Mouse (Mus musculus) forebrain, embryonic 13.5 days (tissue): ENCODE data around the gene Vwa8. TPM values are rescaled to one million over a fixed set of nuclear protein-coding genes. Genes with fewer than 3 reads are reported as not detected.

ENCODE experiments used
- ATAC-seq: fragments of 200-750 bp; cut with Nextera tagmentation; 2 replicates; pipeline ENCODE4 v1.8.0; 2017
- H3K27ac ChIP-seq: fragments of 300-500 bp; sonication (generic); 2 replicates; pipeline ENCODE4 v1.5.1; 2015; ENCODE audit warnings: inconsistent platforms, mild to moderate bottlenecking, moderate library complexity
- H3K27me3 ChIP-seq: fragments of 300-500 bp; sonication (generic); 2 replicates; pipeline ENCODE4 v1.6.1; 2015; ENCODE audit warnings: mild to moderate bottlenecking, inconsistent platforms
- H3K36me3 ChIP-seq: fragments of 300-500 bp; sonication (generic); 2 replicates; pipeline ENCODE4 v1.6.1; 2015; ENCODE audit warnings: mild to moderate bottlenecking, inconsistent platforms; ENCODE audit not compliant: poor library complexity, severe bottlenecking
- H3K4me1 ChIP-seq: fragments of 300-500 bp; sonication (generic); 2 replicates; pipeline ENCODE4 v1.6.1; 2015; ENCODE audit warnings: inconsistent platforms
- H3K4me2 ChIP-seq: fragments of 300-500 bp; sonication (generic); 2 replicates; pipeline ENCODE4 v1.6.1; 2015; ENCODE audit warnings: inconsistent platforms, mild to moderate bottlenecking, moderate library complexity
- H3K4me3 ChIP-seq: fragments of 300-500 bp; sonication (generic); 2 replicates; pipeline ENCODE4 v1.5.1; 2015; ENCODE audit warnings: mild to moderate bottlenecking, inconsistent platforms
- H3K9ac ChIP-seq: fragments of 300-500 bp; sonication (generic); 2 replicates; pipeline ENCODE4 v1.6.1; 2015; ENCODE audit warnings: mild to moderate bottlenecking, inconsistent platforms
- H3K9me3 ChIP-seq: fragments of 300-500 bp; sonication (generic); replicated peaks from 2 replicates; pipeline ENCODE4 v1.6.1; 2016; ENCODE audit warnings: inconsistent platforms
- WGBS: fragments of 180-500 bp; shearing (Covaris S2); methylation state at CpG from one replicate; pipeline ENCODE4 v1.1.7; 2015; 5-methylcytosine and 5-hydroxymethylcytosine counted together
- polyA plus RNA-seq: library from polyadenylated mRNA; unstranded; fragments of >200 nt; fragmentation: Nextera tagmentation; extraction: Ambion mirVana; gene quantifications from 2 replicates; pipeline ENCODE4 v1.2.1, GENCODE M21; 2015

The Vwa8 gene
- polyA plus RNA-seq, 1 experiment from 2014 or later: 5.2 TPM

- Histone ChIP-seq H3K36me3 (no peaks in the 10 kb centered on the region), H3K4me1 (no peaks in the 10 kb centered on the region), H3K27me3 (no peaks in the 10 kb centered on the region), H3K4me3 (no peak overlapping the region), H3K27ac (no peak overlapping the region), H3K9me3 (no peaks in the 10 kb centered on the region), H3K9ac (no peak overlapping the region), H3K4me2 (no peak overlapping the region)
- 91% methylated on average over 9 of the region's 9 CpGs for WGBS
- no peak for ATAC-seq
These were observed 377.2 kb downstream of the Vwa8 start for GRCm38 (mm10) chr14:79226056-79226455.

GRCm38 (mm10) chr14:79226741-79227140 is 377.9 kb downstream of the Vwa8 start:
- Histone ChIP-seq H3K4me3 (no peak overlapping the region), H3K9me3 (no peaks in the 10 kb centered on the region), H3K4me2 (no peak overlapping the region), H3K9ac (no peak overlapping the region), H3K27ac (no peak overlapping the region), H3K4me1 (no peaks in the 10 kb centered on the region), H3K27me3 (no peaks in the 10 kb centered on the region), H3K36me3 (no peaks in the 10 kb centered on the region)
- ATAC-seq: no peak
- WGBS: 82% methylated on average over 6 of the region's 6 CpGs

GRCm38 (mm10) chr14:79227955-79228354 is 379.1 kb downstream of the Vwa8 start:
- H3K27me3 ChIP-seq: no peaks in the 10 kb centered on the region
- no peaks in the 10 kb centered on the region for H3K36me3 ChIP-seq
- H3K27ac ChIP-seq: no peak overlapping the region
- no peak overlapping the region for H3K4me3 ChIP-seq
- H3K9me3 ChIP-seq: no peaks in the 10 kb centered on the region
- H3K9ac ChIP-seq: no peak overlapping the region
- no peaks in the 10 kb centered on the region for H3K4me1 ChIP-seq
- H3K4me2 ChIP-seq: no peak overlapping the region
- no peak for ATAC-seq
- 89% methylated on average over 4 of the region's 4 CpGs for WGBS

- H3K4me3 ChIP-seq: no peak overlapping the region
- H3K4me1 ChIP-seq: 0 out of 2 replicates have a peak, but pooled peaks cover 3% of the 10 kb centered on the region
- WGBS: 93% methylated on average over 4 of the region's 4 CpGs
- no peaks in the 10 kb centered on the region for H3K36me3 ChIP-seq
- H3K27ac ChIP-seq: no peak overlapping the region
- no peak overlapping the region for H3K9ac ChIP-seq
- no peaks in the 10 kb centered on the region for H3K9me3 ChIP-seq
- no peaks in the 10 kb centered on the region for H3K27me3 ChIP-seq
- no peak overlapping the region for H3K4me2 ChIP-seq
- ATAC-seq: no peak
These were observed 382.8 kb downstream of the Vwa8 start for GRCm38 (mm10) chr14:79231677-79232076.

- H3K36me3 ChIP-seq: no peaks in the 10 kb centered on the region
- WGBS: 92% methylated on average over 5 of the region's 5 CpGs
These were observed 384.8 kb downstream of the Vwa8 start for GRCm38 (mm10) chr14:79233697-79234096.

GRCm38 (mm10) chr14:79234513-79234912 is 385.7 kb downstream of the Vwa8 start:
- no peak overlapping the region for H3K4me3 ChIP-seq
- no peak overlapping the region for H3K27ac ChIP-seq
- 89% methylated on average over 2 of the region's 2 CpGs for WGBS
- no peak for ATAC-seq
- 0 out of 2 replicates have a peak, but pooled peaks cover 3% of the 10 kb centered on the region for H3K4me1 ChIP-seq
- no peaks in the 10 kb centered on the region for H3K27me3 ChIP-seq
- H3K36me3 ChIP-seq: no peaks in the 10 kb centered on the region
- H3K4me2 ChIP-seq: no peak overlapping the region
- no peaks in the 10 kb centered on the region for H3K9me3 ChIP-seq
- H3K9ac ChIP-seq: no peak overlapping the region

More at GRCm38 (mm10) chr14:79233697-79234096, 384.8 kb downstream of the Vwa8 start:
- no peak overlapping the region for H3K4me3 ChIP-seq
- no peaks in the 10 kb centered on the region for H3K9me3 ChIP-seq
- no peak overlapping the region for H3K4me2 ChIP-seq
- no peak overlapping the region for H3K27ac ChIP-seq
- no peak overlapping the region for H3K9ac ChIP-seq
- no peaks in the 10 kb centered on the region for H3K27me3 ChIP-seq
- H3K4me1 ChIP-seq: 0 out of 2 replicates have a peak, but pooled peaks cover 3% of the 10 kb centered on the region
- ATAC-seq: no peak

- WGBS: 63% methylated on average over 5 of the region's 5 CpGs
- ATAC-seq: no peak
- Histone ChIP-seq H3K4me3 (no peak overlapping the region), H3K36me3 (no peaks in the 10 kb centered on the region), H3K27me3 (no peaks in the 10 kb centered on the region), H3K9me3 (peaks cover 2% of the 10 kb centered on the region; the same call in 1 of the 2 replicates), H3K27ac (no peak overlapping the region), H3K4me2 (no peak overlapping the region), H3K9ac (no peak overlapping the region), H3K4me1 (0 out of 2 replicates have a peak, but pooled peaks cover 3% of the 10 kb centered on the region)
These were observed 386.3 kb downstream of the Vwa8 start for GRCm38 (mm10) chr14:79235157-79235556.

- Histone ChIP-seq H3K27me3 (no peaks in the 10 kb centered on the region), H3K4me3 (no peak overlapping the region), H3K36me3 (no peaks in the 10 kb centered on the region), H3K4me1 (0 out of 2 replicates have a peak, but pooled peaks cover 3% of the 10 kb centered on the region), H3K9me3 (peaks cover 5% of the 10 kb centered on the region; the same call in 1 of the 2 replicates), H3K4me2 (no peak overlapping the region), H3K9ac (no peak overlapping the region), H3K27ac (no peak overlapping the region)
- no peak for ATAC-seq
- WGBS: 88% methylated on average over 6 of the region's 6 CpGs
These were observed 387.4 kb downstream of the Vwa8 start for GRCm38 (mm10) chr14:79236261-79236660.

- peaks cover 6% of the 10 kb centered on the region; the same call in 1 of the 2 replicates for H3K4me1 ChIP-seq
- ATAC-seq: no peak
- no peak overlapping the region for H3K27ac ChIP-seq
- H3K4me2 ChIP-seq: no peak overlapping the region
- no peaks in the 10 kb centered on the region for H3K27me3 ChIP-seq
- H3K4me3 ChIP-seq: no peak overlapping the region
- 92% methylated on average over 12 of the region's 12 CpGs for WGBS
- no peak overlapping the region for H3K9ac ChIP-seq
- H3K9me3 ChIP-seq: peaks cover 5% of the 10 kb centered on the region; the same call in 1 of the 2 replicates
- no peaks in the 10 kb centered on the region for H3K36me3 ChIP-seq
These were observed 390.6 kb downstream of the Vwa8 start for GRCm38 (mm10) chr14:79239402-79239801.

- Histone ChIP-seq H3K27me3 (no peaks in the 10 kb centered on the region), H3K27ac (no peak overlapping the region), H3K4me3 (no peak overlapping the region), H3K9ac (no peak overlapping the region), H3K9me3 (peaks cover 5% of the 10 kb centered on the region; the same call in 1 of the 2 replicates), H3K4me2 (no peak overlapping the region), H3K36me3 (no peaks in the 10 kb centered on the region), H3K4me1 (peaks cover 6% of the 10 kb centered on the region; the same call in 1 of the 2 replicates)
- no peak for ATAC-seq
- 89% methylated on average over 4 of the region's 4 CpGs for WGBS
These were observed 392.3 kb downstream of the Vwa8 start for GRCm38 (mm10) chr14:79241057-79241570.

- no peak overlapping the region for H3K9ac ChIP-seq
- 80% methylated on average over 6 of the region's 6 CpGs for WGBS
- peaks cover 5% of the 10 kb centered on the region; the same call in 1 of the 2 replicates for H3K9me3 ChIP-seq
- peaks cover 3% of the 10 kb centered on the region; the same call in 1 of the 2 replicates for H3K4me1 ChIP-seq
- H3K27me3 ChIP-seq: no peaks in the 10 kb centered on the region
- ATAC-seq: no peak
- H3K4me3 ChIP-seq: no peak overlapping the region
- H3K4me2 ChIP-seq: no peak overlapping the region
- no peak overlapping the region for H3K27ac ChIP-seq
- H3K36me3 ChIP-seq: no peaks in the 10 kb centered on the region
These were observed 393.0 kb downstream of the Vwa8 start for GRCm38 (mm10) chr14:79241656-79242385.

- Histone ChIP-seq H3K4me3 (no peak overlapping the region), H3K27ac (no peak overlapping the region), H3K27me3 (no peaks in the 10 kb centered on the region), H3K4me1 (peaks cover 3% of the 10 kb centered on the region; the same call in 1 of the 2 replicates), H3K9me3 (peaks cover 5% of the 10 kb centered on the region; the same call in 1 of the 2 replicates), H3K4me2 (no peak overlapping the region), H3K36me3 (no peaks in the 10 kb centered on the region), H3K9ac (no peak overlapping the region)
- ATAC-seq: no peak
These were observed 393.5 kb downstream of the Vwa8 start for GRCm38 (mm10) chr14:79242386-79242720.
